Mouse (Mus musculus) layer of hippocampus, adult 8-10 months (tissue): ENCODE data around the gene Smim20. TPM values are rescaled to one million over a fixed set of nuclear protein-coding genes. Genes with fewer than 3 reads are reported as not detected.

Experiments
- DNase-seq, 2 experiments: peaks; one replicate each; pipeline ENCODE4 v3.0.0; 2022; ENCODE audit warnings: low spot score in 2 of 2
- total RNA-seq, 4 experiments: library from RNA; stranded (reverse); gene quantifications; 2 replicates each; pipeline ENCODE4 v1.2.4; 2022

Gene Smim20
- 10 to 100 TPM; 39.2 to 46.5 (median 44.4) TPM for total RNA-seq

GRCm38 (mm10) chr5:53266931-53267853 is at the start of gene Smim20:
Gene Smim20, plus strand, starts transcription at chr5:53267083.
- peak; percentile 69 to 77 for DNase-seq

DNA sequence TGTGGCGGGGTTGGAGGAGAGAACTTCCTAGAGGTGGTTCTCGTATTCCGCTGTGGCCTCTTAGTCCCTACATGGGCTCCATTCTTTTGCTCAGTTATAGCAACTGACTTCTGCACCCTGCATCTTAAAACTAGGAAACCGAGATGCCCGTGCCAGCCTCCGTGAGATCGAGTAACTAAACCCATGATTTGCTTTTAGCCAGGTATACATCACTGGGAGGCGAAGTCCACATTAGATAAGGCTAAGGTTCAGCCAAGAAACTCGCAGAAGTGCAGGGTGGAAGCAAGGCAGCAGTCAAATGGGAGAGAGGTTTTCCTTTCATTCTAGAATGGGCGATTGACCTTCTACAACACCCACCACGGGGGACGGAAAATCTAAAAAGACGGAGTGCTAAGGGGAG is 41.4 kb upstream of the Smim20 start:
- DNase-seq: no peak

- no peak for DNase-seq
These were observed 36.3 kb upstream of the Smim20 start for GRCm38 (mm10) chr5:53230560-53230959.

- DNase-seq: no peak
These were observed 31.3 kb upstream of the Smim20 start for GRCm38 (mm10) chr5:53235551-53235950.

DNA sequence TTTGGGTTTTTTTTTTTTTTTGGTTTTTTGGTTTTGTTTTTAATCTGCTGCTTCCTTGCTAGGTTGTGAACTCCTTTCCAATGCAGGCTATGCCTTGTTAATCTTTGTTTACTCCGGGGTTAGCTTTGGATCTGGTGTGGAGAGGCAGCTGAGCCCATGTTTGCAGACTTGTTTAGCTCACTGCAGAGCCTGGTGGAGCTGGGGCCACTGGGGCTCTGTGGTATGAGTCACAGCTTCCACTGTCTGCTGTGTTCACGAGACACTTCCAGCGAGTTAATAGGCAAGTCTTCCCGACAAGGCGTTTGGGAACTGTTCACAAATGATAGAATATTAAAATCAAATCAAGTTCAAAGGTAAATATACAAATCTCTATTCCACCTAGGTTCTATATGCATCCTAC is 30.7 kb upstream of the Smim20 start:
- peak in 1 of 2 experiments; percentile 29 for DNase-seq

DNA sequence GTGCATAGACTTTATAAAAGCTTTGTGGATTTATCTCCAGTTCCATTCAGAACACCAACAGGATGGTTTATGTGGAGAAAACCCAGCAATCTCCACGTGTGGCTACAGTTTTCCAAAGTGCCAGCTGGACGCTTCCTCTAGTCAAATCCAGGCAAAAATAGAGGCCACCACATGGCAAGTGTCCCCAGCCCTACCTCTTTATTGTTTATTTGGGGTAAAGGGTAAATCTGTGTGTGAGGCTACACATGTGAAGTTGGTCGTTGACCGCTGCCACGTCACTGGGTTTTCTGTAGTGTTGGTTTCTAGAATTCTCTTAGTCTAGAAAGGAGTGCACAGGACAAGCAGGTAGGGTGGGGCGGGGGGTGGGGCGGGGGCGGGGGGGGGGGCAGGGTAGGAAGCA is 30.1 kb upstream of the Smim20 start:
- DNase-seq: no peak

- DNase-seq: no peak
These were observed 28.1 kb upstream of the Smim20 start for GRCm38 (mm10) chr5:53238761-53239160.

GRCm38 (mm10) chr5:53239189-53239588 is 27.7 kb upstream of the Smim20 start:
- DNase-seq: no peak

GRCm38 (mm10) chr5:53239831-53240440 is 26.9 kb upstream of the Smim20 start:
- DNase-seq: no peak

DNA sequence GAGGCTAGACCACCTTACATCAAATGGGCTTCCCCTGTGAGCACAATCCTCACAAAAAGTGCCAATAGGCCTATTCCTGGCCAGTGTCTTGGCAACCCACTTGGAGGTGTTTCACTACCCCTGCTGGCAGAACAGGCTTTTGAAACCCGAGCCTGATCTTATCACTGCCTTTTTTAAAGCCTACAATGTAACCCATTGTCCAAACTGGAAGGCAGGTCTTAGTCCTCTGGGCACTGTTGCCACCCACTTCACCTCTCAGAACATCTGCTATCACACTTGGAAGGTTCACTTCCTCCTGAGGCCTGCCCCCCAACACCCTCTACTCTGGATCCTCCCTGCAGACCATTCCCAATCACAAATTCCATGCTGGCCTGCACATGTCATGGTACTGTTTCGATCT is 25.8 kb upstream of the Smim20 start:
- no peak for DNase-seq

DNA sequence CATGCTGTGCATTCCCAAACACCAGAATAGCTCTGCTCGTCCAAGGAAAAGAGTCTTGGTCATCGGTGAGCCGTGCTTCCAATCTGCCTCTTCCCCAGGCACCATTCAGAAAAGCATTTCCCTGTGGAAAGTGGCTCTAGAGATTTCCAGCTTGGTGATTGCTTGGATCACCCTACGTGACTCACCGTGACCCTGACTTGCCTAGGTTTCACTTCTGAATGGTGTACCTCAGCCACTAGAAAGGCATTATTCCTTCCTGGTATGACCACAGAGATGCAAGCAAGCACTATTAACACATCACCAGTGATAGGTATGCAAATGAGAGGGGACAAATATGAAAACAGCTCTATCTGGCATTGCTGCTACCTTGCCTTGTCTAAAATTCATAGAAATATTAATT is 24.9 kb upstream of the Smim20 start:
- no peak for DNase-seq

GRCm38 (mm10) chr5:53242865-53243499 is 23.9 kb upstream of the Smim20 start:
- peak in 1 of 2 experiments; percentile 52 for DNase-seq

- no peak for DNase-seq
These were observed 22.9 kb upstream of the Smim20 start for GRCm38 (mm10) chr5:53243933-53244332.

GRCm38 (mm10) chr5:53248499-53248898 is 18.4 kb upstream of the Smim20 start:
- DNase-seq: no peak

DNA sequence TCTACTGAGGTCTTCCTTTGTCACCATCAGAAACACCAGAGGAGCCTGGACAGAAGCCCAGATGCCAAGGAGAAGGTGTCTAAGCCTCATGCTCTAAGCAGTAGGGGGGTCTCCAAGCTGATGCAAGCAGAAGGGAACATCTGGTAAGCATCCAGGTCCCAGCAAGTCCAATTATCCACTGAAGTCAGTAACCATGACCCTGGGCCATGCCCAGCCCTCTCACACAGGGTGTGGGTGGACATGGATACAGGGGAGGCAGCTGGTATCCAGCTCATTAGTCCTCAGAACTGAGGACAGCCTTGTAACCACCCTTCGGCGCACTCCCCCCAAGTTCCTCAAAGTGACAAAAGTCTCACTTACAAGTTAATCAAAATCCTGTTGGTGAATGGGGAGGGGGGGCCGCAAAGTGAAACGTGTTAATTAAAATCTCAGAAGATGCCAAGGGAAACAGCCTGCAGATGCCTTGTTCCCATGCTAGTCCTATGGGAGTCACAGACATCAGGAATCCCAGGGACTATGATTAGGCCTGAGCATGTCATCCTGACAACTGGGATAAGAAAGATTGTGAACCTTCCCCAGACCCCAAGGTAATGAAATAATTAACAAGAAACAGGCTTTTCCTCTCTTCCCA is 17.3 kb upstream of the Smim20 start:
- no peak for DNase-seq

GRCm38 (mm10) chr5:53254154-53254553 is 12.7 kb upstream of the Smim20 start:
- DNase-seq: no peak

DNA sequence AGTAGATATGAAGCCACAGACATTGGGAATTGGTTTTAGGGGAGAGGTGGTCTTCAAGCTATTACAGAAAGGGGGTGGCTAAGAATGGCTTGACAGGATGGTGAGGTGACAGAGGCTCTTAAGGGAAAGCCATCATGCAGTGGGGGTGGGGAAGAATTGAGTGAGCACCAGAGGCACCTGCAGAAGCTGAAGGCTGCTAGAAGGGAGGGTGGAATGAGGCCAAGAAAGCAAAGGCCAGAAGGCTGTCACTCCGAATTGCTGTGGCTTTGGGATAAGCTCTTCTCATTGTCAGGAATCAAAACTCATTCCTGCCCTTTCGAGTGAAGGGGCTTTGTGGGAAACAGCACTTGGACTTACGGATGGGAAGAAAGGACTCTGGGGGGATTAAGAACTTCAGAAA is 12.1 kb upstream of the Smim20 start:
- DNase-seq: no peak

DNA sequence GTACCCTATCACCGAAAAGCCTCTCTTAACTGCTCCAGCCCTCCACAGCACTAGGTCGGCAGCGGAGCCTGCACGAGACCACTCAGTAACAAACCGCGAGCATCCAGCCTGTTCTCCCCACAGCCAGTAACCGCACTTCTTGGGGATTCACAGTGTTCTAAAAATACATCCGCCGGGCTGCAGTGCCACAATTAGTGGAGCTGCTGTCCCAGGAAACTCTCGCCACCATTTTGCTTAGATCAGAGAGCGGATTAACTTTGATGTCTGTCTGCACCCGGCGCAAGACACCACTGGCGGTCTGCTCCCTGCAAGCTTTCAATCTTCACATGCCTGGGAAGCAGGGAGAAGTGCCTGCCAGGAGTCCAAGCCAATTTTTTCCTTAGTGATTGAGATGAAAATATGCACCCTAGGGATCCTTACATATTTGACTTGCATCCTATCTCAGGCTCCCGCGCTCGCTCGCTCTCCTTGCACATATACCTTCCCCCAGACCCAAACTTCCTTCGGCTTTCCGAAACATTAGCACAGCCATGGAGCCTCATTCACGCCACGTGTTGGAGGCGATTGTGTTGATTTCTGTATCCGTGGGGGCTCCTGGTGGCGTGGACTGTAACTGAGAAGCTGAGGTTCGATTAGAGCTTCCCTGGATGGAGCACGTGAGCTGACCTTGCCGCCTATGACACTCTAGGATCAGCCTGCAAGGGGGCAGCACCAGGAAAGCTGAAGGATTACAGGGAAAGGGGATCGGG is 8.7 kb upstream of the Smim20 start:
- peak; percentile 38 to 43 for DNase-seq

GRCm38 (mm10) chr5:53259894-53260293 is 7.0 kb upstream of the Smim20 start:
- no peak for DNase-seq

DNA sequence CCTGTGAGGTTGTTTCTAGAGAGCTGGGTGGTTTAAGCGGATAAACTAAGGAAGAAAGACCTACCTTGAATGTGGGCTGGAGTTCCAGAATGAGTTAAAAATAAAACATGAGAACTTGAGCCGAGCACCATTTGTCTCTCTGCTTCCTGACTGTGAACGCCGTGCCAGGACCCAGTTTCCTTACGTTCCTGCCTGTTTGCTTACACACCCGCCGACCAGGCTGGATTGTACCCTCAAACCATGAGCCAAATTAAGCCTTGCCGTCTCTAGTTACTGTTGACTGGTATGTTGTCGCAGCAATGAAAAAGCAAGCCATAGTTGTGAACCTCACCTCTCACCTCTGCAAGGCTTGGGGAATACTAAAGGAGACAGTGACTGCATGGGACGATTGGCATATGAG is 4.9 kb upstream of the Smim20 start:
- DNase-seq: no peak

- no peak for DNase-seq
These were observed 2.8 kb upstream of the Smim20 start for GRCm38 (mm10) chr5:53264061-53264460.
